Mouse (Mus musculus) ES-E14 (cell line): ENCODE data around the gene Lrch4. TPM values are rescaled to one million over a fixed set of nuclear protein-coding genes. Genes with fewer than 3 reads are reported as not detected.
A peak's percentile ranks its signal among the peaks of the same experiment; 100 is the strongest.

ENCODE experiments used
- DNase-seq: peaks from one replicate; pipeline ENCODE4 v3.0.0-alpha.2; 2013; ENCODE audit warnings: low read depth, low spot score
- H3K27ac ChIP-seq: 2 replicates; pipeline ENCODE4 v1.5.1; 2012; ENCODE audit warnings: low read depth, mild to moderate bottlenecking, low read length, moderate library complexity, mixed read lengths; ENCODE audit not compliant: poor library complexity, insufficient read depth, severe bottlenecking
- H3K36me3 ChIP-seq: 2 replicates; pipeline ENCODE4 v1.6.1; 2012; ENCODE audit warnings: mild to moderate bottlenecking, low read length, moderate library complexity, mixed read lengths; ENCODE audit not compliant: control insufficient read depth, poor library complexity, insufficient read depth, severe bottlenecking
- H3K4me1 ChIP-seq, 2 experiments: fragments of 150-350 bp in 1 of 2; sonication (generic) in 1 of 2; 2 replicates each; pipeline ENCODE4 v1.6.1; 2012; ENCODE audit warnings: low read length in 2 of 2, mild to moderate bottlenecking in 1 of 2, mixed read lengths in 1 of 2; ENCODE audit not compliant: control insufficient read depth in 2 of 2, insufficient read depth in 2 of 2, poor library complexity in 1 of 2
- H3K4me3 ChIP-seq, 2 experiments: fragments of 150-350 bp in 1 of 2; sonication (generic) in 1 of 2; 2 replicates each; pipeline ENCODE4 v1.5.1; 2012; ENCODE audit warnings: low read length in 2 of 2, low read depth in 1 of 2, mild to moderate bottlenecking in 1 of 2, mixed read lengths in 1 of 2; ENCODE audit not compliant: insufficient read depth in 1 of 2, poor library complexity in 1 of 2, severe bottlenecking in 1 of 2
- H3K9ac ChIP-seq: 2 replicates; pipeline ENCODE4 v1.6.1; 2012; ENCODE audit warnings: low read depth, mild to moderate bottlenecking, low read length, mixed read lengths; ENCODE audit not compliant: poor library complexity, insufficient read depth, severe bottlenecking
- H3K9me3 ChIP-seq: fragments of 150-350 bp; sonication (generic); 2 replicates; pipeline ENCODE4 v1.6.1; 2012; ENCODE audit warnings: low read depth, mild to moderate bottlenecking, low read length; ENCODE audit not compliant: control insufficient read depth, insufficient read depth
- CHD2 ChIP-seq: IDR thresholded peaks from 2 replicates; pipeline ENCODE4 v1.6.1; 2014; ENCODE audit warnings: mild to moderate bottlenecking, low read depth, low read length, inconsistent platforms
- HCFC1 ChIP-seq: IDR thresholded peaks from 2 replicates; pipeline ENCODE4 v1.6.1; 2012; ENCODE audit warnings: low read length, inconsistent platforms, borderline replicate concordance; ENCODE audit not compliant: insufficient read depth
- MAFK ChIP-seq: IDR thresholded peaks from 2 replicates; pipeline ENCODE4 v1.6.1; 2014; ENCODE audit warnings: mild to moderate bottlenecking, low read depth, low read length, inconsistent platforms; ENCODE audit not compliant: insufficient read depth
- ZC3H11A ChIP-seq: IDR thresholded peaks from 2 replicates; pipeline ENCODE4 v1.6.1; 2012; ENCODE audit warnings: low read depth, mild to moderate bottlenecking, inconsistent platforms, low read length, borderline replicate concordance
- ZNF384 ChIP-seq: IDR thresholded peaks from 2 replicates; pipeline ENCODE4 v1.6.1; 2012; ENCODE audit warnings: low read depth, low read length, inconsistent platforms
- in situ Hi-C, 2 experiments: fragments of 600-800 bp; cut with MboI; formaldehyde crosslinking; loops; one replicate each; pipeline ENCODE4 v1.15.1; 2025; ENCODE audit warnings: low sequenced_read_pairs in 2 of 2, inconsistent platforms in 1 of 2; ENCODE audit not compliant: unreplicated experiment in 2 of 2
- total RNA-seq: library from RNA; depleted of rRNA; stranded (reverse); fragments of 300-350 nt; gene quantifications from 2 replicates; pipeline ENCODE4 v1.2.3, GENCODE M21; 2012

The Lrch4 gene
- total RNA-seq, 1 experiment: 12.7 TPM

- DNase-seq: no peak
These were observed 18.9 kb upstream of the Lrch4 start for GRCm38 (mm10) chr5:137610056-137610455.

DNA sequence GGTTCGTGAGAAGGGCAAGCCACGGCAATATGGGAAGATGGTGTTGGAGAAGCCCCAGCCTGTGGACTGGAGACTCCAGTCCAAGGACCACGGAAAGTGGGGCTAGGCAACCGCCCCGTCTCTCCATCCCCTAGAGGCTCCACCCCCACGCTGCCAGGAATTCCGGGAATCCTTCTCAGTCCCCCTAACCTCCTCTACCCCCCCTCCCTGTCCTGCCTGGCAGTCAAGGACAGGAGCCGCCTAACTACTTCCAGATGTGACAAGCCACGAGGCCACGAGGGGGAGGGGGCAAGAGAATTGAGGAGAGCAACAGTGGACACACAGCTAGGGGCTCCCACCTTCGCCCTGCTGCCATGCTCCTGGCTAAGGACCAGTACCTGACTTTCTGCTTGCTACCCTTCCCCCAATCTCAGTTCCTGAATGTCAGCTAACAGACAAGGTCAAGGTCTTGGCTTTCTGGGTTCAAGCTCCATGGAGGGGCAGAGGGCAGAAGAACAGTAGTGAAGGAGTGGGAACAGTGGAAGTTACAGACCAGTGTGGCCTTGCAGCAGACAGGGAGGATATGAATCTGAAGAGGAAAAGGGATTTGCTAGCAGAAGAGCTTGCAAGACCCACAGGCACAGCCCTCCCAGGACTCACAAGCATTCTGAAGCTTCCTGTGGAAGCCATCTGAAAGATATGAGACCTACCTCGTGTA lies 18.2 kb upstream of the Lrch4 start:
- no peak for DNase-seq
- in situ Hi-C loops: no loop called here
- H3K36me3 ChIP-seq: peaks cover 11% of the 10 kb centered on the region

More at GRCm38 (mm10) chr5:137610056-137610455, 18.9 kb upstream of the Lrch4 start:
- no peak for TF ChIP-seq ZC3H11A
- TF ChIP-seq MAFK: no peak
- no peak for TF ChIP-seq CHD2
- TF ChIP-seq HCFC1: no peak
- no peak for TF ChIP-seq ZNF384
- H3K9ac ChIP-seq: peak overlapping the region; percentile 72; the same call in 1 of the 2 replicates
- peak overlapping the region; percentile 63 to 70 for H3K4me3 ChIP-seq
- peak overlapping the region; percentile 75 for H3K27ac ChIP-seq
- peaks cover 4 to 53% of the 10 kb centered on the region in 2 experiments; a peak in 3 of 4 replicates for H3K4me1 ChIP-seq
- H3K9me3 ChIP-seq: no peaks in the 10 kb centered on the region
- H3K36me3 ChIP-seq: peaks cover 18% of the 10 kb centered on the region
- in situ Hi-C loops: no loop called here

GRCm38 (mm10) chr5:137611245-137611602 lies 17.7 kb upstream of the Lrch4 start:
- Histone ChIP-seq H3K9me3 (no peaks in the 10 kb centered on the region), H3K36me3 (peaks cover 9% of the 10 kb centered on the region), H3K9ac (peak overlapping the region; percentile 72; the same call in 1 of the 2 replicates), H3K4me3 (peak overlapping the region; percentile 63 to 70; a peak in 1 of 4 replicates), H3K27ac (peak overlapping the region; percentile 57; the same call in 1 of the 2 replicates), H3K4me1 (peaks cover 4 to 53% of the 10 kb centered on the region in 2 experiments; a peak in 3 of 4 replicates)
- in situ Hi-C loops: no loop called here
- no peak for TF ChIP-seq CHD2
- TF ChIP-seq HCFC1: no peak
- no peak for TF ChIP-seq ZNF384
- TF ChIP-seq ZC3H11A: no peak
- no peak for TF ChIP-seq MAFK
- DNase-seq: no peak

More for the DNA sequence above, 18.2 kb upstream of the Lrch4 start:
- Histone ChIP-seq H3K9me3 (no peaks in the 10 kb centered on the region), H3K4me3 (peak overlapping the region; percentile 63 to 70), H3K27ac (peak overlapping the region; percentile 75), H3K4me1 (peaks cover 4 to 53% of the 10 kb centered on the region in 2 experiments; a peak in 3 of 4 replicates), H3K9ac (peak overlapping the region; percentile 72; the same call in 1 of the 2 replicates)
- TF ChIP-seq ZNF384 (no peak), MAFK (no peak), HCFC1 (no peak), ZC3H11A (no peak), CHD2 (no peak)

DNA sequence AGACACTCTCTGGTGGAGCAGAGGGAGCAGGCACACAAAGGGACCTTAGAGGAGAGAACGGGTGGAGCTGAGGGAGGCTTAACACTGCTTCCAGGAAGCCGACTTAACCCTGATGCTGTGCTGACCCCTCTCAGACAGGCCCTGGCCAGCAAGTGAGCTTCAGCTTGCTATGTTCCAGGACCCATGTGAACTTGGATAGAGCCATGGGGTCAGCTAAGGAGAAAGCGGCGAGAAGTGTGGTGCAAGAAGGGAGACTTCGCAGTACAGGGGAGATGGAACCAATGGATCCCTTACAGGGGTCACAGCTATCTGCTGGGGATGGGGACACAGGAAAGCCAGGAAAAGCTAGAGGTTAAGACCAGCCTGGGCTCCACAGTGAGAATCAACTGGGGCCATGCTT lies 15.8 kb upstream of the Lrch4 start:
- H3K4me3 ChIP-seq: peak overlapping the region in 1 of 2 experiments; percentile 3; a peak in 1 of 4 replicates

More for the DNA sequence above, 15.8 kb upstream of the Lrch4 start:
- H3K36me3 ChIP-seq: no peaks in the 10 kb centered on the region
- no peak for DNase-seq
- no peaks in the 10 kb centered on the region for H3K9me3 ChIP-seq
- H3K4me1 ChIP-seq: peaks cover 4 to 51% of the 10 kb centered on the region in 2 experiments; a peak in 3 of 4 replicates
- peak overlapping the region; percentile 60; the same call in 1 of the 2 replicates for H3K9ac ChIP-seq
- in situ Hi-C loops: no loop called here
- TF ChIP-seq HCFC1 (no peak), MAFK (no peak), ZNF384 (no peak), CHD2 (no peak), ZC3H11A (no peak)
- H3K27ac ChIP-seq: peak overlapping the region; percentile 66
